ENCODE assay signal across 26 mouse cellular contexts in the genomic region with DNA sequence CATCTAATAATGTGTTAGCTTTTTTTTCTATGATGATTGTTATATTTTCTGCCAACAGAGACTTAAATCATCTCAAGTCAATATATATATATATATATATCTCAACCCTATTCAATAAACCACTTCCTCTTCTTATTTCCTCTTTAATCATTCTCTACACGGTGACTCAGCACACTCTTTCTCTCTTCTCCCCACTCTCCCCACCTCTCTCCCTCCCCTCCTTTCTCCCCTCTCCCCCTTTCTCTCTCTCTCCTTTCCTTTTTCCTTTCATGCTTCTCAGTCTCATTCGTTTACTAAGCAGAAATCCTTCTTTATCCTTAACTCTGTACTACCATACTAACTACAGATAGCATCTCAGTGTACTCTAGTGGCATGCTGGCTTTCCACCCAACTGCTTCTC. TPM values are rescaled to one million over a fixed set of nuclear protein-coding genes. Genes with fewer than 3 reads are reported as not detected.
DNase-seq lines count a peak whose midpoint lies in the region; ATAC-seq and TF ChIP-seq lines count a peak whose summit lies in the region.
"Had no signal": no experiment of that assay in that cellular context is flagged by ENCODE, and none has a peak within 500 bp of the region (broad histone marks: within the 10 kb centered on the region; RNA-seq: fewer than 3 reads in every experiment).

No protein-coding gene starts in this region.

- peak; percentile 93 for ATAC-seq in common myeloid progenitor, adult 5-6 weeks (replicated peaks; ENCODE audit: low read depth, poor library complexity, severe bottlenecking)
- ATAC-seq in megakaryocyte, adult 5-6 weeks (ENCODE audit: poor library complexity, severe bottlenecking), result peak; percentile 92
- ATAC-seq in kidney, embryonic 16.5 days (ENCODE audit: low FRiP score, low TSS enrichment), result no peak
- ATAC-seq: forebrain, embryonic 14.5 days; liver, embryonic 12.5 days; midbrain, embryonic 16.5 days had no signal

- TF ChIP-seq RAD21 in CH12.LX (IDR thresholded peaks at IDR 0.05; ENCODE audit: low read depth, low read length), result no peak

- peaks cover 6 to 19% of the 10 kb centered on the region in 2 experiments for H3K4me1 ChIP-seq in CH12.LX (ENCODE audit: control insufficient read depth in 1 of 2, insufficient read depth in 2 of 2)
- no peaks in the 10 kb centered on the region for H3K4me1 ChIP-seq in kidney, embryonic 16.5 days (ENCODE audit: insufficient read depth, low read length)
- H3K4me1 ChIP-seq: embryonic facial prominence, embryonic 15.5 days; limb, embryonic 12.5 days; liver, embryonic 12.5 days; midbrain, embryonic 10.5 days; neural tube, embryonic 15.5 days had no signal

- TF ChIP-seq POLR2A in CH12.LX (IDR thresholded peaks at IDR 0.05; ENCODE audit: low read depth, low read length), result no peak

- H3K4me2 ChIP-seq in CH12.LX (ENCODE audit: insufficient read depth, low read depth, poor library complexity, severe bottlenecking), result peak overlapping the region; percentile 36; the same call in 1 of the 2 replicates
- H3K4me2 ChIP-seq in kidney, embryonic 16.5 days (replicated peaks; ENCODE audit: low read depth, low read length), result no peak overlapping the region
- H3K4me2 ChIP-seq: embryonic facial prominence, embryonic 15.5 days; heart, embryonic 11.5 days; limb, embryonic 12.5 days; liver, embryonic 12.5 days; neural tube, embryonic 15.5 days had no signal

- in situ Hi-C loops in CH12.LX (cut with MboI; ENCODE audit: low pct_ligation_motif_present, low pct_unique_long_range_greater_than_20kb, low sequenced_read_pairs), result loop anchor here (25.0 kb wide), 1 partner anchor 324 kb away; no protein-coding TSS in a partner anchor

- H3K4me3 ChIP-seq in CH12.LX (replicated peaks in 1 of 3; ENCODE audit: low read depth in 2 of 3, low read length in 2 of 3, poor library complexity in 1 of 3), result no peak overlapping the region
- no peak overlapping the region for H3K4me3 ChIP-seq in kidney, embryonic 16.5 days (ENCODE audit: low read length)
- H3K4me3 ChIP-seq: embryonic facial prominence, embryonic 15.5 days; limb, embryonic 12.5 days; liver, embryonic 12.5 days; midbrain, embryonic 10.5 days; neural tube, embryonic 15.5 days had no signal

- H3K36me3 ChIP-seq in CH12.LX (replicated peaks in 1 of 2; ENCODE audit: control insufficient read depth in 1 of 2, insufficient read depth in 1 of 2, low read length in 1 of 2), result no peaks in the 10 kb centered on the region
- H3K36me3 ChIP-seq in kidney, embryonic 16.5 days (ENCODE audit: insufficient read depth, low read length), result no peaks in the 10 kb centered on the region
- H3K36me3 ChIP-seq: embryonic facial prominence, embryonic 15.5 days; limb, embryonic 12.5 days; liver, embryonic 12.5 days; midbrain, embryonic 10.5 days; neural tube, embryonic 15.5 days had no signal

- 55% methylated on average over 2 of the region's 2 CpGs for WGBS in kidney, embryonic 16.5 days

- no peak overlapping the region for H3K27ac ChIP-seq in CH12.LX (ENCODE audit: insufficient read depth, low read depth)
- H3K27ac ChIP-seq in kidney, embryonic 16.5 days (ENCODE audit: low read length), result no peak overlapping the region
- H3K27ac ChIP-seq: embryonic facial prominence, embryonic 15.5 days; limb, embryonic 12.5 days; liver, embryonic 12.5 days; midbrain, embryonic 10.5 days; neural tube, embryonic 15.5 days had no signal

- dilution Hi-C loops in CH12.LX (cut with MboI; ENCODE audit: extremely low pct_ligation_motif_present, extremely low pct_unique_long_range_greater_than_20kb, low sequenced_read_pairs), result no loop called here

- H3K9me3 ChIP-seq in CH12.LX (replicated peaks; ENCODE audit: low read length), result peaks cover 2% of the 10 kb centered on the region
- no peaks in the 10 kb centered on the region for H3K9me3 ChIP-seq in kidney, embryonic 16.5 days (ENCODE audit: low read length)
- H3K9me3 ChIP-seq: embryonic facial prominence, embryonic 15.5 days; limb, embryonic 12.5 days; liver, embryonic 12.5 days; midbrain, embryonic 10.5 days; neural tube, embryonic 15.5 days had no signal

- no peak overlapping the region for H3K9ac ChIP-seq in CH12.LX (ENCODE audit: insufficient read depth, low read depth)
- no peak overlapping the region for H3K9ac ChIP-seq in kidney, embryonic 16.5 days (replicated peaks; ENCODE audit: low read length)
- H3K9ac ChIP-seq: embryonic facial prominence, embryonic 15.5 days; limb, embryonic 12.5 days; liver, embryonic 12.5 days; neural tube, embryonic 15.5 days had no signal

- no peak for TF ChIP-seq CTCF in CH12.LX (conservative IDR thresholded peaks at IDR 0.05 in 1 of 2, IDR thresholded peaks at IDR 0.05 in 1 of 2; ENCODE audit: low read depth in 2 of 2, low read length in 2 of 2)

- peak; percentile 27 for DNase-seq in CH12.LX (ENCODE audit: extremely low read depth)
- DNase-seq in spleen, postnatal 10 days (ENCODE audit: low spot score in 2 of 2), result no peak
- no peak for DNase-seq in ovary, adult 18-20 months (ENCODE audit: low spot score)
- no peak for DNase-seq in urinary bladder, postnatal 14 days (ENCODE audit: low spot score)
- DNase-seq: adrenal gland, postnatal 14 days; cerebellum, adult 8-10 months; gastrocnemius, postnatal 10 days; heart, adult 11 months; kidney, adult 2 months; kidney, postnatal 25 days; layer of hippocampus, postnatal 36 days; lung, adult 18-20 months; right cerebral cortex, postnatal 14 days; spleen, adult 18-20 months; thymus, postnatal 14 days had no signal

- no peaks in the 10 kb centered on the region for H3K27me3 ChIP-seq in CH12.LX (replicated peaks)
- H3K27me3 ChIP-seq in kidney, embryonic 16.5 days (ENCODE audit: insufficient read depth, low read length), result no peaks in the 10 kb centered on the region
- H3K27me3 ChIP-seq: embryonic facial prominence, embryonic 15.5 days; limb, embryonic 12.5 days; liver, embryonic 12.5 days; neural tube, embryonic 15.5 days had no signal

- H3K79me2 ChIP-seq in CH12.LX (replicated peaks; ENCODE audit: control insufficient read depth, extremely low read depth, insufficient read depth, poor library complexity, severe bottlenecking), result no peaks in the 10 kb centered on the region

- TF ChIP-seq EP300 in CH12.LX (IDR thresholded peaks at IDR 0.05; ENCODE audit: low read length), result no peak

TF ChIP-seq in CH12.LX, 34 proteins besides CTCF, POLR2A, EP300 and RAD21:
- no peak for TF ChIP-seq ZMIZ1 (IDR thresholded peaks at IDR 0.05; ENCODE audit: low read depth, low read length)
- no peak; the same call in 1 of the 2 replicates for TF ChIP-seq MAFK (IDR thresholded peaks at IDR 0.05; ENCODE audit: insufficient replicate concordance, low read length)
- TF ChIP-seq MXI1 (IDR thresholded peaks at IDR 0.05; ENCODE audit: low read depth, low read length), result no peak
- TF ChIP-seq USF1 (IDR thresholded peaks at IDR 0.05; ENCODE audit: low read depth, low read length), result no peak
- no peak for TF ChIP-seq ZNF384 (IDR thresholded peaks at IDR 0.05; ENCODE audit: low read depth, low read length)
- TF ChIP-seq ZKSCAN1 (IDR thresholded peaks at IDR 0.05; ENCODE audit: borderline replicate concordance, low read depth, low read length), result no peak
- TF ChIP-seq SIN3A (IDR thresholded peaks at IDR 0.05; ENCODE audit: low read length), result no peak
- TF ChIP-seq IRF4 (IDR thresholded peaks at IDR 0.05; ENCODE audit: low read depth, low read length), result no peak
- TF ChIP-seq TBP (conservative IDR thresholded peaks at IDR 0.05; ENCODE audit: low read depth, low read length), result no peak
- TF ChIP-seq HCFC1 (IDR thresholded peaks at IDR 0.05; ENCODE audit: low read depth, low read length), result no peak
- TF ChIP-seq NRF1 (IDR thresholded peaks at IDR 0.05; ENCODE audit: low read depth, low read length), result no peak
- no peak for TF ChIP-seq MAX (IDR thresholded peaks at IDR 0.05; ENCODE audit: low read length)
- TF ChIP-seq KAT2A (IDR thresholded peaks at IDR 0.05; ENCODE audit: insufficient replicate concordance, low read length), result no peak
- TF ChIP-seq E2F4 (IDR thresholded peaks at IDR 0.05; ENCODE audit: insufficient replicate concordance, low read depth, low read length), result no peak

RNA-seq across cellular contexts. Expression of gene Mycbp2, which starts 16.6 kb away (rescaled TPM):
- 26.8 and 29.5 TPM in 2 replicates for total RNA-seq in CH12.LX (2012; rRNA removed)
- total RNA-seq in CH12.LX (2014; rRNA removed), result 25.8 and 25.9 TPM in 2 replicates
- polyA plus RNA-seq in CH12.LX (2012; ENCODE audit: insufficient read length, low read depth), result 53.2 and 60.1 TPM in 2 replicates
- 70.1 and 74.2 TPM in 2 replicates for total RNA-seq in common myeloid progenitor, adult 5-6 weeks (2017)
- 71.3 and 72.2 TPM in 2 replicates for total RNA-seq in megakaryocyte, adult 5-6 weeks (2015)
- 56.4 and 61.7 TPM in 2 replicates for total RNA-seq in megakaryocyte, adult 5-6 weeks (2017)
- polyA plus RNA-seq in kidney, embryonic 16.5 days (2015; fragmentation: Nextera tagmentation; extraction: Ambion mirVana), result 17.4 and 19.3 TPM in 2 replicates
